Mouse (Mus musculus) cerebellum, postnatal 36 days (tissue): ENCODE measurements at regions not wholly inside any gene's neighbourhood (a gene's known extent, or its start where the extent isn't known, plus 50 kb on each side); places are given as distances from the start of the nearest gene placed in this dataset.

Source experiments
- DNase-seq, 2 experiments: peaks; one replicate each; pipeline ENCODE4 v3.0.0; 2021 to 2022; ENCODE audit warnings: mixed read lengths in 2 of 2

DNA sequence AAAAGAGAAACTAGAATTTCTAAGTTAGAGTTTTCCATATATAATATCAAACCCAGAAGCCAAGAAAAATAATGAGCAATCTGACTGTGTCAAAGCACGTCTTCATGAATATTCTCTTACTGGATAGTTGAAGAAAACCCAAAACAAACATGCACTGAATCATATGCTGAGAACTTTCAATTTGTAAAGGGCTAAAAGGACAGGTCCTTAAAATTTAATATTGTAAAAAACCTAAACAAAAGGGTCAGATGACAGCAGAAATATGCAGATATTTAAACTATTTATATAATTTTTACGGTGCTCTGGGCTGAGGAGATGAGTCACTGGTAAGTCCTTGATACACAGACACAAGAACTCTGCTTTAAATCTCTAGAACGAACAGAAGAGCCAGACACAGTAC, 356.7 kb upstream of the Runx1 start:
- no peak for DNase-seq

DNA sequence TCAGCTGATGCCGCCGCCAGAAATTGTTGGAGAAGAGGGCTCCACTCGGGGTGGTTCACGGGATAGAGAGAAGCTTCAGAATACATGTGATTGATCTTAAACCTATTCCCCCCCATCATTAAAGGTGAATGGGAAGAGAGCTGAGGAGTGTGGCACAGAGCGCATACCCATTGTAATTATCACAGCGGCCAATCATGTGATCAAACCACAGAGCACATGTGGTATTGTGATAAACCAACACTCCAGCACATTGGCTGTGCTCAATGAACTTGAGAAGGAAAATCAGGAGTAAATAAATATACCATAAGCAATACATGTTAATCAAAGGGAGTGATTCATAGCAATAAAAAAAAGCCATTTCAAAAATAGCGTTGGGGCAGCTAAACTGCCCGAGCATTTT, 355.5 kb upstream of the Runx1 start:
- DNase-seq = no peak

DNA sequence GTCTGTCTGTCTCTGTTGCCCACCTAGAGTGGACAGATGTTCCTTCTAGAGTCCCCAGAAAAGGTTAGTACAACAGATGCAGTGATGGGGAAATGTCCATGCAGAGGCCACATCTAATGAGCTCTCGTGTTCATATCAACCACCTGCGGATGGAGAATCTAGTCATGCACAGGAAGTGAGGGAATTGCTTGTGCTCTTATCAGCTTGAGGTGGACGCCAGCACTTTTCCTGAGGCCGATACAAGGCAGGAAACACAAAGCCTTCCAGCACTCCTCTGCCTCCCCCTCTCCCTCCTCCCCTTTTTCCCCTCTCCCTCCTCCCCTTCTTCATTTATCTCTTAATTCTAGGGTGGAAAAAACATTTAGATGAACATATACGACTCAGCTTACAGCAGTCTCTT, 354.3 kb upstream of the Runx1 start:
- no peak for DNase-seq

DNA sequence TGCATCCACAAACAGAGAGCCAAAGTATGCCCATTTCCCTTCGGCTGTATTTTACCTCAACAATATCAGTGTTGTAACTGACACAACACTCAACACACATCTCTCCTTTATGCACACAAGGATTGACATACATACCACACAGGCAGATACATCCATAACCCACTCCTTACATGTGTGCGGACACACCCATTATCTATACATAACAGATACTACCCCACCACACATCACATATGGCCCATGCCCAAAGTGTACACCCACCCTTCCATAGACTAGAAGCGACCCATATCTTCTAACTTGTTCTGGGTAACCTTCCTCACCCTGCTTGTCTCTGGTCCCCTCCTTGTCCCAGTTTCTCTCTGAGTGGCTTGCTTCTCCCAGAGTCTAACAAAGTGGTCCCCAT, 340.7 kb upstream of the Runx1 start:
- DNase-seq = no peak

DNA sequence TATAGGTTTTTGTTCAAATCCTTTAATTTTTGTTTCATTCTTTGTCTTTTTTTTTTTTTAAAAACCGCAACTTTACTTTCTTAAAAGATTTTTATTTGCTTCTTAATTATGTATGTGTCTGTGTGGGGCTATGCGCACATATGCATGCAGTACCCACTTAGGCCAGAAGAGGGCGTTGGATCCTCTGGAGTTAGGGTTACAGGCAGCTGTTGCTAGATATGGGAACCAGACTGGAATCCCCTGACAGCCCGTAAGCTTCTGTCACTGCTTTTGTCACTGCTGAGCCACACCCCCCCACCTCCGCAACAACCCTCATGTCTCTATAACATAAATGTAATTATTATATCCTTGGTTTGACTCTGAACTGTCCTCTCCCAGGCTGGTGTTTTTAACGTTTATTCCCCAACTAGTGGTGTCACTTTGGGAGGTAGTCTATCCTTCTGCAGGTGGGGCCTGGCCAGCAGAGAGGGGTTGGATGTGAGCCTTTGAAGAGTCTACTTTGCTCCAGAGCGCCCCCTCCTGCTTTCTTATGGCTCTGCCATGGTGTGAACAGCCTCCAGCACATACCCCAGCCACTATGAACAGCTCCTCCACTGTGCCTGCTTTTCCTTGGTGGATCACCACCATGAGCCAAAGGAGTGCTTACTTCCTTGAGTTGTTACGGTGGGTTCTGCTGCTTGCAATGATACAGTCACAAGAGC, 332.7 kb upstream of the Runx1 start:
- no peak for DNase-seq

DNA sequence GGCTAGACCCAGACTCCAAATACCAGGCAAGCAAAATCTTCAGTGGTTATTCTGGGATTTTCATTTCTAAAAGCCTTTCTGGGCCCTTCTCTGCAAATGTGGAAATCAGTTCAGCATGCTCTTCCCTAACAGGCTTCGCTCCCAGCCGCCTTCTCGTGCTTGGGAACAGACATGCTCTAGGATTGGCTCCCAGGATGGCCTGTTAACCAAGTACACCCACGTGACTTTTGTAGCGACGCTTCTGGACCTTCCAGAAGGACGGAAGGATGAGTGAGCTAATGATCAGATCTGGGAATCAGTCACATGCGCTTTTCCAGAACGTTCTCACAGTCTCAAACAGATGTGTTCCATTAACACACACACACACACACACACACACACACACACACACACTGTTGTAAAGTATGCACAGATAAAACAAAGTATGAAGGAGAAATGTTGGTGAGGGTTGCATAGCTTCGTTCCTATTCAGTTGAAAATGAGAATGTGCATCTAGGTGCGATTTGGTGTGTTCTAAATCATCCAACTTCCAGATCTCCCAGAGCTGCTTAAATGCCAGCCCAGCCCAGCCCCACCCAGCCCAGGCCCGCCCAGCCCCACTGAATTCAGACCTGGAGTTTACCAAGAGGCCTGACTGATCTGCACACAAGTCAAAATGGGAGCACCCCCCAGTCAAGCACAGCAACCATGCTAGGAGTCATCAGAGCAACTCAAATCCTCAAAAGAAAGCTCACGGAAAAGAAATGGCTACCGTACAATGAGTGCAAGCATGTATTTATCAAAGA, 327.8 kb upstream of the Runx1 start:
- DNase-seq = no peak

DNA sequence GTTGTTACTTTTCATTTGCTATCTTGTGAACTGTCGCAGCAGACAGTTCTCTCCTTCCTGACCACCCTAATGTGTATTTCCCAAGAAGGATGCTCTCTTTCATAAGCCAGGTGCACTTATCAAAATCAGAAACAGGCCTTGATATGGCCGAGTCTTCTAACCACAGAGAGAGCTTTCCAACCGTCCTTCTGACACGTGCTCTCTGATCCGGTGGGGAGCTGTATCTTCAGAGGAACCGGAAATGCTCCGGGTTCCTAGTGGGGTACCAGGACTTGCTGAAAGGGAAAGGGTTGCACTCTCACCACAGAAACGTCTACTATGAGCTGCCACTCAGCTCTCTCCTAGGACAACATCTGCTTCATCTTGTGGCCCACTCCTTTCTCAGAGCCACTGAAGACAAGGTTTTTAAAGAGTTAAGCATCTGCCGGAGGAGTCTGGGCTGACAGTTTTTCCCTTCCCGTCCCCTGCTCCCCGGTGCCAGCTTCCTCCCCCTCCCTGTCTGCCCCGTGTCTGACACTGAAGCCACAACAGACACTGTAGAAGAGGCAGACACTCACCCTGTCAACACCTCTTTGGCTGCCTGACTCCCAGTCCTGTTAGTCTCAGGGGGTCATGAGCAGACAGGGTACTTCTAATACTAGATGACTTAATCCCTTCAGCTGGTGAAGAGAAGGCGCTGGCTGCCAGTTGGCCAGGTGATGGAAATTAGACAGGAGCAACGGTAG, 327.0 kb upstream of the Runx1 start:
- DNase-seq = no peak

DNA sequence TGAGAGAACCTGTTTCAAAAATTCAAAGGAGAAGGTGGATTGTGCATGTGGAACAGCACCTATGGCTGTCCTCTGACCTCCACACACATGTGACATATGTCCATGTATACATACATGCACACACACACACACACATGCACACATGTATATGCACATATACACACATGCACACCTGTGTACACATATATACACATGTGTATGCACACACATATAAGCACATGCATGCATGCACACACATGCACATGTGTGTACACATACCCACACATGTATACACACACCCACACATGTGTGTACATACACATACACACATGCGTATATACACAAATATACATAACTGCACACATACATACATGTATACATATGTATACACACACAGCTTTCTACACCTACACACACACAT, 326.1 kb upstream of the Runx1 start:
- DNase-seq = no peak

DNA sequence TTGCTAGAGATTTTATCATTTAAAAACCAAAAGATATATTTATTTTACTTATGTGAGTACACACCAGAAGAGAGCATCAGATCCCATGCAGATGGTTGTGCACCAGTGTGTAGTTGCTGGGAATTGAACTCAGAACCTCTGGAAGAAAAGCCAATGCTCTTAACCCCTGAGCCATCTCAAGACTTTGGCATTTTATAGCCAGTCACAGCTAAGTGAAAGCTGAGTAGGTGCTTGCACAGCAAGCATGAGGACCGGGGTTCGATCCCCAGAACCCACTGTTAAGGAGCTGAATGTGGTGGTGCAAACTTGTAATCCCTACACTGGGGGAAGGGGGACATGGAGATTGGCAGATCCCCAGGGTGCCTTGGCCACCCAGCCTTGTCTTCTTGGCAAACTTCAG, 325.7 kb upstream of the Runx1 start:
- DNase-seq = no peak

DNA sequence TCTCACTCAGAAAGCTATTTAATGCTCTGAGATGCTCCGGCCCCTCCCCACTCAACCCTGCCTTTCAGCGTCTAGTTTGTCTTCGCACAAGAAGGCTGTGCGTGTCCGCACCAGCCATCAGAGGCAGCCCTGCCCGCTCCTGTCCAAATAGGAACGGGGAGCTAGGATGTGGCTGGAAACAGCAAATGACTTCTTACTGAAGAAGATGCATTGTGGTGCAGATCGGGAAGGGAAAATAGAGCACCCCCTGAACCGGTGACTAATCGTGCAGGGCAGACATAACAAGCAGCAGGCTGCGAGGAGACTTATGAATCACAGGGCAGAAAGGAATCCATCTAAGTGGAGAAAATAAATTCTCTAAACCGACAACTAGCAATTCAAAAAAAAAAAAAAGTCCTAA, 324.5 kb upstream of the Runx1 start:
- DNase-seq = no peak

DNA sequence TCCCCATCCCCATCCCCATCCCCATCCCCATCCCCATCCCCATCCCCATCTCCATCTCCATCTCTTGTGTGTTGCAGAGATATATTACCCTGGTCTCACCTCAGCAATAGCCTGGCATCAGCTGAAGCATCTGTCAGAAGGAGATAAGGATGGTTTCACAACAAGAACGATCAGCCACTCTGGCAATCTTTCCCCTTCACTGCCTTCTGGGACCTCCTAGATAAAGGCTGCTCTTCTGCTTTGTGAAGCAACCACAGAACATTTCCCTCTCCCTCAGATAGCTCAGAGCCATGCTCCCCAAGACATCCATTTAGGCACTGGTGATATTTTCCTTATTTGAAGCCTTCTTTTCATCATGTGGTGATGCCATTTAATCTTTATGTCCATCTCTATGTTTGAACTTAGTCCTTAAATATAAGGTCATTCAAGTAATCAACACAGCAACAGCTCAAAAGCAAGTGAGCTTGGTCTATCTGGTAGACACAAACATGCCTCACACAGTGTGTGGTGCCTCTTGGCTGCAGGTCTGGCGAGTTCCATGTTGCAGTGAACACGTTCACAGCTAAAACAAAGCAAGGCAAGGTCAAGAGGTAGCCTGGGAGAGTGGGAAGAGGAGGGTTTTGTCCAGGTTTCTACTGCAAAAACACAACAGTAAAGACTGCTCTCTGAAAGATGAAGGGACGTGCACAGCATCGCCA, 321.7 kb upstream of the Runx1 start:
- no peak for DNase-seq

DNA sequence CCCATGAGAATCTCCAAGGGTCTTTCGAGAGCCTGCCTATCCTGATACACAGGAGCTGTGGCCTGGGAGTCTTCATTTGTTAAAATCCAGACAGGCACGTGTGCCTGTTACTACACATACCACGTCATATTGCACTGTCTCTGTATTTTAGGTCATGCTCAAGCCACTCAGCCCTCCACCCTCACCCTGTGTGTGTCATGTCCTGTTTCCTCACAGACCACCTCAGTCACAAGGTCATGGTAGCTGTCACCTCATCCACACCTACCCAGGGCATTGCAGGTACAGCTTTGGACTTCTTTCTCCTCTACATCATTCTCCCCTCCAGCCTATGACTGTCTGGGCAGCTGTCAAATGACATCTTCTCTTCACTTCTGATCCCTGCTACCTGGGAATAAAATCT, 320.9 kb upstream of the Runx1 start:
- no peak for DNase-seq

DNA sequence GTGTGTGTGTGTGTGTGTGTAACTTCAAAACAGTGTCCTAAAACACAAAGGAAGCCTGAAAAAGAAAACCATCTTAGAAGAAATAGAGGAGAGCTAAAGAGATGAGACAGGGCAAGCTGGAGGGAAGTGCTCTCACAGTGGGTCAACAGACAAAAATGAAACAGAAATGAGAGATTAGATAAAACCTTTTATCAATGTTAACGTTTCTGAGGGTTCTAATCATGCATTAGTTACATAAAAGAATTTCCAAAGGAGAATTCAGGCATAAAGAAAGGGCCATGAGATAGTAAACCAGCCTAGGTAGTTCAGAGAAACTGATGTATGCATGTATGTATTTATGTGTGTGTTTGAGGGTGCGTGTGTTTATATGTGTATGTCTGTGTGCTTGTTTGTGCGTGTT, 319.7 kb upstream of the Runx1 start:
- DNase-seq = no peak

DNA sequence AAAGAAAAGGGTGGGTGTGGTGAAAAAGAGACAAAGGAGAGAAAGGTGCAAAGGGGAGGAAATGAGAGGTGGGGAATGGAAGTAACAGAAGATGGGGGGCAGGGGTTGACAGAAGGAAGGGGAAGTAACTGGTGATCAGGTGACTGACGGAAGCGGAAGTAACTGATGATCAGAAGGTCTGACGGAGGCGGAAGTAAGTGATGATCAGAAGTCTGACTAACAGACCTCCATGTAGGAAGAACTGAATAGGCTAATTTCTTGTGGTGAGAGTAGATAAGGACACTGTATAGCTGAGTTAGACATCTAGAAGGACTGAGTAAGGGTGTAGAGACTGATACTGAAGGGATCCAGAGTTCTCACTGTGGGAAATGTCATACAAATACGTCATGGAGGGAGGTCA, 318.1 kb upstream of the Runx1 start:
- DNase-seq = no peak

DNA sequence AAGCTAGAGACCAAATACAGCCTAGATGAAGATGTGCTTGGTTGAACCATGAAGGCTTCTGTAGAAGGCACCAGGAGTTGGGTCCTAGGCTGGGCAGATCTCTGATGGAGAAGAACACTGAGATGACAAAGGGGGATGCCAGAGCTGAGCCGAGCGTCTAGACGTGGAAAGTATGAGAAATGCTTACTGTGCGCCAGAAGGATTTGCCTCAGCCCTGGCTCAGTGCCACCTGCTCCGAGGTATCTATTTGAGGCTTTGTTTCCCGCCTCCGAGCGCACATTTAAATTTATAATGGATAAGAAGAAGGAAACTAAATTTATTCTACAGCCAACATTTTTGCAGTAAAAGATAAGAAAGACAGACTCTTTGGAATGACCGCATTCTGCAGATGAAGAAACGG, 317.2 kb upstream of the Runx1 start:
- DNase-seq = peak; percentile 12 to 26

DNA sequence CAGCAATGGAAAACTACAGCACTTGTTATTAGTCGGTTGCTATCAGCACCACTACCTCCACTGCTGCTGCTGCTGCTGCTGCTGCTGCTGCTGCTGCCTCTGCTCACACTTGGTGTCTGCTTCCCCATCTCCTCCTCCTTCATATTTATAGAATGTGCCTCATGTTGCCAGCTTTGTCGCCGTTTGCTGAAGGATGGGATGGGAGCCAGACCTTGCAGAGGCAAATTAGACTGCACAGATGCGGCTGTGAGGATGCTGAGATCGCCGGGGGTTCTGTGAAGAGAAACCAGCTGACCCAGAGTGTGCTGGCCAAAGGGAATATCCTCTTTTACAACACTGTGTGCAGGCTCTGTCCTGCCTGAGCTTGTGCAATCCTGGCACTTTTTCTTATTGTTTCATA, 316.0 kb upstream of the Runx1 start:
- DNase-seq = no peak

DNA sequence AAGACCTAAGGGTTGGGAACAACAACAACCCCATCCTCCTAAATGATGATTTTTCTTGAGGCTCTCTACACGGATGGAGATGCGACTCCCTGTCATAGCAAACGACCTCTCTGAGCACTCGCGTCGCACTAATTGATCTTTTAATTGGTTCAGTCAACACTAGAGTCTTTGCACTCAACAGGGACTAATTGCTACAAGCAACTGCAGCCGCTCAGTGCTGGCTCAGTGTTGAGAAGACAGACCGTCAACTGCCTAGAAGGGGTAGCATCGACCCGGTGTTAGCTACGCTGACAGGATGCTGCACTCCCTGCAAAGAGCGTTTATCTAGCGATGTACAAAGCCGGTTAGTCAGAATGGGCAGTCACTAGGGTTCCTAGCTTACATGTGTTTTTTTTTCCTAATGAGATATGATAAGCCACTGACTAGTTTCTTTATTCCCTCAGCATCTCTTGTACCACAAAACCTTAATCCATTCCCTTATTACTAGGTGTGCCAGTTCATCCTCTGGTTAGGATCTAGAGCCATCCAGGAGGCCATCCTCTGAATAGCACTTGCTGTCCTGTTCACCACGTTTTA, 314.7 kb upstream of the Runx1 start:
- DNase-seq = no peak

DNA sequence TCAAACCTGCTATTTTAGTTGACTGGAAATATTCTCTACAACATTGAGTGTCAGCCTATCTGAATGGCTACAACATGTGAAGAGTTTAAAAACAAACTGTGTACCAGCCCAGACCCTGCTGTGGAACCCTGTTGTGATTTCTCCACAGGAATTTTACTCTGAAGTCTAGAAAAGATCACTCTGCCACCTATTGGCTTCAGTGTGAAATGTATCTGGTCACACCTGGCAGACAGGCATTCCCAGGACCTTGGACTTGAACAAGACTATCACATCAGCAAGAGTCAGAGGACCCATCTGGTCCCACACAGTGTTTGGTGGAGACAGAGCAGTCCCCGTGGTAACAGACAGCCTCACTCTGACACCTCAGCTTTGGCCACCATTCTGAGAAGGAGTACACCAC, 311.3 kb upstream of the Runx1 start:
- no peak for DNase-seq

DNA sequence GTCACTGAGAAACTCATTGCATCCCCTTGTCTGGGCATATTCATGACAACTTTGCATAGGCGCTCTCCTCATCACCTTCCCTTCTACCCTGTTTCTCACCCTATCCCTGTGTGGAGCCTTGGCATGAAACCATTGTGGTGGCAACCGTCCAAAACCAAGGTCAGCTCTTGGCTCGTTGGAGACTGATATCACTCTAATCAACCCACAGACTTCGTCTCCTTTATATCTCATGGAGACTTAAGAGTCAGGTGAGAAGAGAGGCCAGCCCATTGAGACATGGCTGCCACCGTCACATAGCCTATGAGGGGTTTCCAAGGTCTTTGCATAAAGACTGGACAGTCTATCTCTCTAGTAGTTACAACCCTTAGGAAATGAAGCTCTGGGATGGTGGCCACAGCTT, 305.5 kb upstream of the Runx1 start:
- no peak for DNase-seq

DNA sequence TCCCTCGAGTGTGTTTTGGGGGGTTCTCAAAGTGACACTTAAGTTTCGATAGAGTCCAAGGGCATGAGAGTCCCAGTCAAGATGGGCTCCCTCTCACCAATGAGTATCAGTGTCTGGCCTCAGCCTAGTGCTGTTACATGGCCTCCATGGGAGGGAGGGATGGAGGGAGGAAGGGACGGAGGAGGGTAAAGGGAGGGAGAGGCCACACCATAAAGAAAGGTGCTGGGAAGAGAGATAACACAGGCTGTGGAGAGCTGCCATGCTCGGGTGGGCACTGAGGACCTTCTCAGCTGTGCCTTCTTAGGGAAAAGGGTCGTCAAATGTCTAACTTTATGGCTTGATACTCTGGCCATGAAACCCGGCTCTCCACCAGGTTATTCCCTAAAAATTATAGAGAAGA, 304.7 kb upstream of the Runx1 start:
- DNase-seq = no peak

DNA sequence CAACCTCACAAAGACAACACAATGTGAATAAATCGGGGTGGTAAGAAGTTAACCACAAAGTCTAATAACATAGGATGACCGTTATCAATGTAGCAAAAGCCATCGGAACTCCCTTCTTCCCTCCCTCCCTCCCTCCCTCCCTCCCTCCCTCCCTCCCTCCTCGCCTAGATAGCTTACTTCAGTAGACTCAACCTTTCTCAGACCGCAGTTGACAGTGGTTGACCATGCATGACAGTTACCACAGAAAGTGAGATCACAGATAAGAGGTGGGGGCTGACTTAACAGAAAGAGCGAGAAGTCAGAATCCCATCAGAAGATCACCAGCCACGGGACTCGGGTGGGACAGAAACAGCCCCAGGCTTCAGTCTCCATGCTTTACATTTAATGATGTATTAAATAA, 297.8 kb upstream of the Runx1 start:
- DNase-seq = no peak

DNA sequence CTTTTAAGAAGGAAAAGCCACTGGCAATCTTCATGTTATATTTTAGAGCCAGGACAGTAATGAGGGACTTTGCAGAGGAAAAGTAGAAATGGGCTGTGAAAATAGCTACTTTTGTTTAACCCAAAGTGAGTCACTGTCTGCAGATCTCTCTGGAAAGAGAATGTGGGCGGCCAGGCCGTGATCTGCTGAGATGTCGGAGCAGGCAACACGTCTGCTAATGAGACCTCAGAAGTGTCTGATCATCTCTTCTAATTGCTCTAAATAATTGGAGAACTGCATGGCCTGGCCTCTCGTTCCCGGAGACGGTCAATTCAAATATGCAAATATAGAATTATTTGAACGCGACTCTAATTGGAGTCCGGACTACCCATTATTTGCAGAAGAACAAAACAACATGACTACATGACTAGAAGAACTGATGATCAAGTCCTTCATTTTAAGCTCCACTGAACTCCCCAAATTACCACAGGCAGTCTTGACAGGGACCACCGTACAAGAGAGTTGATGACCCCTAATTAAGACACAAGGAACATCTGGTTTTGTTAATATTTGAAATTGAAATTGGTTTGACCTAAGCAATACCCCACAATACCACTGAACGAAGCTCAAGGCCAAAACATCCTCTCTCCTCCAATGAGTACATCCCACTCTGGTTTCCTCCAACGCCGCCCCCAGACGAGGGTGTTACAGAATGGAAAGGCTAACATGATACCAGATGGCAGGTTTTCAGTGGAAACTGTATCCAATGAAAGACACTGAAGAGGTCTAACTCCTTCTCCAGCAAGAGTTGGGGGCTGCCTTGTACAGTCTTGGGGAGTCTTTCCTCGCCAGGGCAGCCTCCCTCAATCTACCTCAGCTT, 290.4 kb upstream of the Runx1 start:
- no peak for DNase-seq
